Mouse (Mus musculus) limb, embryonic 10.5 days (tissue): ENCODE measurements around the gene Ipo11. TPM values are rescaled to one million over a fixed set of nuclear protein-coding genes. Genes with fewer than 3 reads are reported as not detected.

ENCODE experiments used
- DNase-seq: peaks from one replicate; pipeline ENCODE4 v3.0.0-alpha.2; 2017; ENCODE audit warnings: low spot score
- H3K27ac ChIP-seq: fragments of 300-500 bp; sonication (generic); 2 replicates; pipeline ENCODE4 v1.5.1; 2016; ENCODE audit warnings: mild to moderate bottlenecking
- H3K27me3 ChIP-seq: fragments of 300-500 bp; sonication (generic); 2 replicates; pipeline ENCODE4 v1.6.1; 2016; ENCODE audit warnings: low read depth, mild to moderate bottlenecking; ENCODE audit not compliant: poor library complexity, severe bottlenecking
- H3K36me3 ChIP-seq: fragments of 300-500 bp; sonication (generic); 2 replicates; pipeline ENCODE4 v1.6.1; 2016; ENCODE audit warnings: mild to moderate bottlenecking, moderate library complexity
- H3K4me1 ChIP-seq: fragments of 300-500 bp; sonication (generic); 2 replicates; pipeline ENCODE4 v1.6.1; 2016
- H3K4me3 ChIP-seq: fragments of 300-500 bp; sonication (generic); 2 replicates; pipeline ENCODE4 v1.5.1; 2016; ENCODE audit warnings: mild to moderate bottlenecking, moderate library complexity
- H3K9me3 ChIP-seq: fragments of 300-500 bp; sonication (generic); replicated peaks from 2 replicates; pipeline ENCODE4 v1.6.1; 2016; ENCODE audit warnings: mild to moderate bottlenecking
- WGBS: fragments of 180-500 bp; shearing (Covaris S2); methylation state at CpG from one replicate; pipeline ENCODE4 v1.1.7; 2016; 5-methylcytosine and 5-hydroxymethylcytosine counted together
- polyA plus RNA-seq: library from polyadenylated mRNA; unstranded; fragments of >200 nt; fragmentation: Nextera tagmentation; extraction: Ambion mirVana; gene quantifications from 2 replicates; pipeline ENCODE4 v1.2.1, GENCODE M21; 2016

Gene Ipo11
- polyA plus RNA-seq: 81.4 and 93.6 TPM in 2 replicates

DNA sequence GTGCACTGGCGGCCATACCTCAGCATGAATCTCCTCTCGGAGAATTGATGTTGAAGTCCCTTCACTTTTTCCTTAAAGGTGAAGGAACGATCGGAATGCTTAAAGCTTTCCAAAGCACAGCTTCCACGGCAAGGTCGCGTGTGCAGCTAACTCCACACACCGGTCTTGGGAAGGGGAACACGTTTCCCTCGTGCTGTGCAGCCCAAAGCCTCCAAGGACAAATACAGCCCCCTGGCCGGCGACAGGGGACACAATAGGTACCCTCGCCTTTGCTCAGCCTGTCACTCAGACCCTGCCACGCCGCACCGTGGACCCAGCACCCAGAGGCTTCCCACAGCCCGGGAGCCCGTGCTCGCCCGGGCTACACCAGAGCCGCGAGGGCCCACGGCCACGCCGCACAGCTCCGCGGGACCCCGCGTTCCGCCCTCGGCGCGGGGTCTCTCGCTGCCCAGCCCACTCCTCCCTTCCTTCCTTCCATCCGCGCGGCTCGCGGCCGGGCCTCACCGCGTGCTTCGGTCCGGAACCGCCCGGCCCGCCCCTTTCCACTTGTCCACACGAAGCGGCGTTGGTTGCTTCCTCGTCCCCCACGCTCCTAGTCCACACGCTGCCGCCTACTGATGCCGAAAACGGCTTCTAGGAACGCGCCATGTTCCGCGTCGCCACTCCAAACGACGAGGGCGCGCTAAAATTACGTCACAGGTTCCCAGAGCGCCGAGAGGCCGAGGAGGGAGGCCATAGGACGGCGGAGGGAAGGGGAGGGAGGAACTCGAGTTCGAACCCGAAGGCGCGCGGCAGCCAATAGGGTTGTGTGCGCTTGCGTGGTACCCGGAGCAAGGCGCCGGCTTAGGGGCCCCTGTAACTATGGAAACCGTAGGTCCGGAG lies at the start of gene Ipo11:
Gene Ipo11, minus strand, starts transcription at position 703 of the 882 bp plus-strand sequence.
- WGBS: under 1% methylated on average over 84 of the region's 84 CpGs
- 0 out of 2 replicates have a peak, but pooled peaks cover 5% of the 10 kb centered on the region for H3K36me3 ChIP-seq
- H3K4me1 ChIP-seq: 0 out of 2 replicates have a peak, but pooled peaks cover 5% of the 10 kb centered on the region
- no peaks in the 10 kb centered on the region for H3K27me3 ChIP-seq
- no peaks in the 10 kb centered on the region for H3K9me3 ChIP-seq
- H3K4me3 ChIP-seq: peak within 1 kb of the TSS; percentile 99
- peak within 1 kb of the TSS; percentile 94 for H3K27ac ChIP-seq
- DNase-seq: peak; percentile 95

DNA sequence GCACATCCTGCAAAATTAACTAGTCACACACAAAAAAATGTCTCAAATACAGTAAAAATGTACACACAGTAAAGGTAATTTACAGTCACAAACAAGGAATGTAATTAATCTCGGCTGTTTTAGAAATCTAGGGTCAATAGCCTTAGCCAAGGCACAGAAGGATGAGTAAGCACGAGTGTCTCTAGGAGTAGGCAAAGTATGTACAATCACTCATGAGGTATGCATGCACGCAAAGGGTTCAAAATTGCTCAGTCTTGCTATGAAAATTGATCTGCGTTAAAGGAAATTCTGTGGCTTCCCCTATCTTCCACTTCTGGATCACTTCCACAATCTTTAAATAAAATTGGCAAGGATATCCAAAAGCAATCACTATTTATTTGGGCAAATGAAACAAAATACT lies 24.7 kb upstream of the Ipo11 start:
- H3K4me1 ChIP-seq: no peaks in the 10 kb centered on the region
- H3K27ac ChIP-seq: no peak overlapping the region
- 93% methylated on average over 4 of the region's 4 CpGs for WGBS
- H3K4me3 ChIP-seq: no peak overlapping the region
- no peaks in the 10 kb centered on the region for H3K27me3 ChIP-seq
- H3K36me3 ChIP-seq: peaks cover 81% of the 10 kb centered on the region
- no peak for DNase-seq
- no peaks in the 10 kb centered on the region for H3K9me3 ChIP-seq

DNA sequence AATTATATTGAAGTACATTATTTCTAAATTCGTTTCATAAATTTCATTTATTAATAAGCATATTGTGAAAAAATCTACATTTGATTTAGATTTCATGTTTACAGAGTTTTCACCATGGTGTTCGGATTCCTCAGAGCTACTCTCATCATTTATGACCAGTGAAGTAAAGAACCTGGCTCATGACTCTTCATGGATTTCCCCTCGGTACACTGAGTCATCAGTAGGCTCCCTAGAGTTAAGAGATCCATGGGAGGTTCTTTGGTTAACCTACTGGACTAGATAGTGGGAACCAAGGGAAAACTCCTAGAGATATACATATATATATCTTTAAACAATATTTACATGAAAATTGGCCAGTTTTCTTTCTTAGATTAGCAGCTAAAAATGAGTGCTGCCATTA lies 23.8 kb upstream of the Ipo11 start:
- DNase-seq: no peak
- Histone ChIP-seq H3K4me1 (no peaks in the 10 kb centered on the region), H3K27ac (no peak overlapping the region), H3K9me3 (no peaks in the 10 kb centered on the region), H3K36me3 (peaks cover 83% of the 10 kb centered on the region), H3K27me3 (no peaks in the 10 kb centered on the region), H3K4me3 (no peak overlapping the region)
- WGBS: 90% methylated on average over 3 of the region's 3 CpGs

DNA sequence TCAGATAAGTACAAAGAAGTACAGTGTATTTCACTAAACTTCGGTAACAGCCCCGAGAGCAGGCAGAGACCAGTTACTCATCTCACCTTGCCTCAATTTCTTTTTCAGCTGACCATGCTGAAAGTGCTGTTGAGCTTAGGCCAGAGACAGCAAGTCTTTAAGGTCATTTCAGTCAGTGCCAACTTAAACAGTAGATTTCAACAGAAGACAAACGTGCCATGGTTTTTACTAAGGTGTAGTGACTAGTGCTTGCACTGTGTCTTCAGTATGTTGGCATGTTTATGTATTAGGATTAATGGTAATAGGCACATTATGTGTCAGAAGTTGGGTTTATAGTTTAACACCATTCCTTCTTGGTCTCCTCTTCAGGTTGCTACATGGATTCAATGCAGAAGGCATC lies 21.5 kb upstream of the Ipo11 start:
- no peaks in the 10 kb centered on the region for H3K4me1 ChIP-seq
- no peak overlapping the region for H3K4me3 ChIP-seq
- peaks cover 88% of the 10 kb centered on the region for H3K36me3 ChIP-seq
- no peaks in the 10 kb centered on the region for H3K9me3 ChIP-seq
- no peak overlapping the region for H3K27ac ChIP-seq
- H3K27me3 ChIP-seq: no peaks in the 10 kb centered on the region
- 87% methylated on average over 3 of the region's 3 CpGs for WGBS
- DNase-seq: no peak

DNA sequence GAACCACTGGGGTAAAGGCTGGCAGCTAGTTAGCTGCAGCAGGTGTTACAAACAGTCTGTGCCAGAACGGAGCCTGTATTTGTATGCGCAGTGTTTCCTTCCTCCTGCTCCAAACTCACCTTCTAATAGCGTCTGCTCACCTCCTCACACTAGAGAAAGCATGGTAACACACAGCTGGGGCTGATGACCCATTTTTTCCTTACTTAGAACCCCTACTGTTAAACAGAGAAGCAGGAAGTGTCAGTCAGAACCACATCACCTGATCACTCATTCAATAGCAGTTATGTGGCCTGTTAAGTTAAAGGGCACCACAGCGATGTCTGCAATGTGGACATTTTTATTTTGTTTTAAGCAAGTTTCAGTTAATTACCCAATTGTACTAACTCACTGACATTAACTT lies 20.8 kb upstream of the Ipo11 start:
- Histone ChIP-seq H3K9me3 (no peaks in the 10 kb centered on the region), H3K4me1 (no peaks in the 10 kb centered on the region), H3K36me3 (peaks cover 88% of the 10 kb centered on the region), H3K27ac (no peak overlapping the region), H3K27me3 (no peaks in the 10 kb centered on the region), H3K4me3 (no peak overlapping the region)
- 84% methylated on average over 4 of the region's 4 CpGs for WGBS
- no peak for DNase-seq

DNA sequence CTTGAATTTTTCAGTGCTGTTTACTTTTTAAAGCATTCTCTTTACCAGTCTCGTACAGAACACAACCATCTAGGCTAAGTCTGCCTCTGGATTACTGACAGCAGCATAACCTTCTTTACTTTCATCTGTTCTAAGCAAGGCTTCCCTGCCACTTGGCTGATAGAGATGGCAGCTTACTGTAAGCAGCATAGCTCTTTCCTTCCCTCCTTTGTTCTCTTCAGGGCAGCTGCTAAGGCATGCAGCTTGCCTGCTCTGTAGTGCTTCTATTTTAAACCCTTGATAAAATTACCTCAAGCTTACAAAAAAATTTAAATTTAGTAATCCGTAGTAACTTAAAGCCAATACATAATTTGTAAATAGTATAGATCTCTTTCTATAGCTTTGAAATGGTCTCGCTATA lies 18.1 kb upstream of the Ipo11 start:
- Histone ChIP-seq H3K27me3 (no peaks in the 10 kb centered on the region), H3K36me3 (peaks cover 88% of the 10 kb centered on the region), H3K4me3 (no peak overlapping the region), H3K9me3 (no peaks in the 10 kb centered on the region), H3K27ac (no peak overlapping the region), H3K4me1 (no peaks in the 10 kb centered on the region)
- DNase-seq: no peak
- 95% methylated on average over 3 of the region's 3 CpGs for WGBS

DNA sequence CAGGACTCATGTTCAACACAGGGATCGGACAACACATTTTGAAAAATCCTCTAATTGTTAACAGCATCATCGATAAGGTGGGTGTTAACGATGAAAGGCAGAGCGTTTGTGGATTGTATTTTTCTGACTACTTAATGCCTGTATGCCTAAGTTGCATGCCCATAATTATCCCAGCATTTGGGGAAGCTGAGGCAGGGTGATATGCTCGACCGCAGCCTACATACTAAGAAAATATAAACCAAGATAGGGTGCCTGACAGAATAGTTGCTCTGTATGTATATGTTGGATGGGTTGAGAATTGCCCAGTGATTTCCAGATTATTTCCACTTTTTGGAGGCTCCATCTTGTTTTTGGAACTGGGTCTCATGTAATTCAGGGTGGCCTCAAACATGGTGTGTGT lies 10.8 kb upstream of the Ipo11 start:
- no peaks in the 10 kb centered on the region for H3K27me3 ChIP-seq
- H3K27ac ChIP-seq: peak overlapping the region; percentile 91
- WGBS: 5% methylated on average over 6 of the region's 6 CpGs

DNA sequence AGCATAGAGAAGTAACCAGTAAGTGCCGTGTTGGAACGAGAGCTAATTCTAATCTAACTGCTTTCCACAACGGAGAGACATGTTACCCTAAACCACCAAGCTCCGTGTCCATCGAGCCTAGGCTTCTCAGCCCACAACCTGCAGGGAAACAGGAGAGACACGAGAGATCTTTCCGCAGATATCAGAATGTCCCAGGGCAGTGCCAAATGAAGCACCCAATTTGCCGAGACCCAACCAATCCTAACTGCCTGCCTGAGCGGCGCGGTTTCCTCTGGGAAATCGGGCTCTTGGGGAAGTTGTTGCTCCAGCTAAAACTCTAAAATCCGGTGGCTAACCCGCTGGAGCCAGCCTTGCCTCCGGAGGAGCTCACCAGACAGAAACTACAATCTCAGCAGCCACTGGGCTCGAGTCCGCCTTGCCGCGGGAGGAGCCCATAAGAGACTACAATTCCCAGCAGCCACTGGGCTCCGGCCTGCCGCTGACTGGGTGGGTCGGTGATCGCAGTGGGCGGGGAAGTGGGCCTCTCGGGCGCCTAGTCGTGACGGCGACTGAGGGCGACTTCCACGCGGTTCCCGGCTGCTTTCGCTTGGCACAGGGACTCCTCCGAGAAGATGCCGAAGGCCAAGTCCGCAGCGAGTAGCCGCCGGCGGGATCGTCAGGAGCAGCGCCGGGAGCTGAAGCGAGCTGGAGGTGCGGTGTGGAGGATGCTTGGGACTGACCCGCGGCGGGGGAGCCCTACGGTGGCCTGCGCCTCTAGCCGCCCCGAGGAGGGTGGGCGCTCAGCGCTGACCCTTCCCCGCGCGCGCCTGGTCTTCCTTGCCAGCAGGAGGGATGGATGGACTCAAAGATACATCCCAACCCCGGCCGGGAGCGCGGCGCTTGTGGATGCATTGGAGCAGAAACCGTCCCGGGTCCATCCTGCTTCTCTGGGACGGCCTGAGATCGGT lies 10.1 kb upstream of the Ipo11 start, which contains the start of gene Dimt1:
Gene Dimt1, plus strand, starts transcription at position 534 of the 947 bp plus-strand sequence.
- WGBS: under 1% methylated on average over 68 of the region's 68 CpGs

More for the DNA sequence above, 10.8 kb upstream of the Ipo11 start:
- peak overlapping the region; percentile 84 for H3K4me3 ChIP-seq
- peaks cover 8% of the 10 kb centered on the region for H3K4me1 ChIP-seq
- H3K36me3 ChIP-seq: peaks cover 36% of the 10 kb centered on the region
- no peaks in the 10 kb centered on the region for H3K9me3 ChIP-seq
- no peak for DNase-seq

DNA sequence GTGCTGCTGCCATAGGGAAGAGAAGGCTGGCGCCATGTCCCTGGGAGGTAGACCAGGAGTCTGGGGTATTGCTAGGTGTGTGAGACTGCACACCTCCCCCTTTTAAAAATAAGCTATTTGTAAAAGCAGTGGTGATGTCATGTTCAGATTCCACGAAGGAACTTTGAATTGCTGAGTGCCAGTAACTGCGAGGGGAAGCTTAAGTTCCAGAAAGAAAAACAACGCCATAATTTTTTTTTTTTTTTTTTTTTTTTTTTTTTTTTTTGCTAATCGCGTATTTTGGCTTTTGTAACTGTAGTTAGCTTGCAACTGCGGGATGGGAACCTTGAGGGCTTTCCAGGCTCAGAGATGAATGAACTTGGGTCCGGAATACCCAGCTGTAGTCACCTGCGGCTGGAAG lies 8.8 kb upstream of the Ipo11 start:
- no peak overlapping the region for H3K27ac ChIP-seq
- WGBS: 85% methylated on average over 9 of the region's 9 CpGs
- H3K36me3 ChIP-seq: peaks cover 17% of the 10 kb centered on the region
- H3K9me3 ChIP-seq: no peaks in the 10 kb centered on the region
- peaks cover 8% of the 10 kb centered on the region for H3K4me1 ChIP-seq
- H3K4me3 ChIP-seq: no peak overlapping the region
- H3K27me3 ChIP-seq: no peaks in the 10 kb centered on the region
- DNase-seq: no peak

More for the DNA sequence above, 10.1 kb upstream of the Ipo11 start, which contains the start of gene Dimt1:
- H3K4me3 ChIP-seq: peak within 1 kb of the TSS; percentile 84
- peaks cover 29% of the 10 kb centered on the region for H3K36me3 ChIP-seq
- H3K27me3 ChIP-seq: no peaks in the 10 kb centered on the region
- H3K9me3 ChIP-seq: no peaks in the 10 kb centered on the region
- peaks cover 8% of the 10 kb centered on the region for H3K4me1 ChIP-seq
- DNase-seq: peak; percentile 92
- H3K27ac ChIP-seq: peak within 1 kb of the TSS; percentile 91

GRCm38 (mm10) chr13:106942721-106943120 lies 6.0 kb upstream of the Ipo11 start:
- no peak overlapping the region for H3K27ac ChIP-seq
- DNase-seq: no peak
- 87% methylated on average over 1 of the region's 1 CpGs for WGBS
- no peak overlapping the region for H3K4me3 ChIP-seq
- H3K9me3 ChIP-seq: no peaks in the 10 kb centered on the region
- H3K4me1 ChIP-seq: peaks cover under 1% of the 10 kb centered on the region; the same call in 1 of the 2 replicates
- no peaks in the 10 kb centered on the region for H3K36me3 ChIP-seq
- H3K27me3 ChIP-seq: no peaks in the 10 kb centered on the region

GRCm38 (mm10) chr13:106941211-106941976 lies 4.6 kb upstream of the Ipo11 start:
- peak; percentile 45 for DNase-seq
- Histone ChIP-seq H3K4me3 (peak overlapping the region; percentile 19; the same call in 1 of the 2 replicates), H3K9me3 (no peaks in the 10 kb centered on the region), H3K4me1 (no peaks in the 10 kb centered on the region), H3K27ac (no peak overlapping the region), H3K27me3 (no peaks in the 10 kb centered on the region), H3K36me3 (no peaks in the 10 kb centered on the region)
- 25% methylated on average over 7 of the region's 7 CpGs for WGBS

DNA sequence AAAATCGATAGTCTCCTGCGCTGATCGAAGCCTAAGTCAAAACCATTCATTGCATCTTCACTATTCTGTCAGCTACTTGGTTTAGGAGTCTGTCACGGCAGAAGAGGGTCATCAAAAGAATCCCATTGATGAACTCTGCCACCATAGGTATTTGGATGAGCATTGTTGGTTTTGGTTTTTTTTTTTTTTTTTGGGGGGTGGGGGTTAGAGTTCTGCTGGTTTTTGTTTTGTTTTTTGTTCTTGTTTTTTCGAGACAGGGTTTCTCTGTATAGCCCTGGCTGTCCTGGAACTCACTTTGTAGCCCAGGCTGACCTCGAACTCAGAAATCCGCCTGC lies 347 bp upstream of the Ipo11 start:
- peak overlapping the region; percentile 94 for H3K27ac ChIP-seq
- 26% methylated on average over 7 of the region's 7 CpGs for WGBS
- DNase-seq: no peak
- H3K9me3 ChIP-seq: no peaks in the 10 kb centered on the region
- H3K36me3 ChIP-seq: 0 out of 2 replicates have a peak, but pooled peaks cover 5% of the 10 kb centered on the region
- H3K4me1 ChIP-seq: 0 out of 2 replicates have a peak, but pooled peaks cover 5% of the 10 kb centered on the region
- no peaks in the 10 kb centered on the region for H3K27me3 ChIP-seq
- H3K4me3 ChIP-seq: peak overlapping the region; percentile 99
